In the genomic region with DNA sequence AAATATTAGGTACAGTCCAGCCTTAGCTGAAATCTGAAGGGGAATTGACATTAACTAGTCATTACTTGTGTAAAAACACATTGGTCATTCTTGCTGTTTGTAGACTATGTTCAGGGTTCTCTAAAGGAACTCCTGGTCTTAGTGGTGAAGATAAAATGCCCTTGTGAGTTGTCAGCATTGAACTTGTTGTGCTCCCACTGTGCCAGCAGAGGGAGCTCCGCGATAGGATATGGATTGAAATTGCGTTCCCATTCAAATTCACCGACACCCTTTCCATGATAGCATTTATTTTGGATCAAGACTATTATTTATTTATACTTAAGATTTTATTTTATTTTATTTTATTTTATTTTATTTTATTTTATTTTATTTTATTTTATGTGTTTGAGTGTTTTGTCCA, we compare ENCODE assay signal across 9 mouse cellular contexts. TPM values are rescaled to one million over a fixed set of nuclear protein-coding genes. Genes with fewer than 3 reads are reported as not detected.
A peak's percentile ranks its signal among the peaks of the same experiment; 100 is the strongest.
DNase-seq lines count a peak whose midpoint lies in the region; ATAC-seq and TF ChIP-seq lines count a peak whose summit lies in the region.
"Had no signal": no experiment of that assay in that cellular context is flagged by ENCODE, and none has a peak within 500 bp of the region (broad histone marks: within the 10 kb centered on the region; RNA-seq: fewer than 3 reads in every experiment).

No protein-coding gene starts in this region.

- no peaks in the 10 kb centered on the region for H3K4me1 ChIP-seq in heart, adult 2 months (ENCODE audit: control insufficient read depth, insufficient read depth, low read length)
- peaks cover 5% of the 10 kb centered on the region; the same call in 1 of the 2 replicates for H3K4me1 ChIP-seq in heart, embryonic 11.5 days (ENCODE audit: control insufficient read depth, insufficient read depth, low read length)
- 0 out of 2 replicates have a peak, but pooled peaks cover 2% of the 10 kb centered on the region for H3K4me1 ChIP-seq in embryonic facial prominence, embryonic 10.5 days
- H3K4me1 ChIP-seq in kidney, postnatal 0 days (replicated peaks; ENCODE audit: insufficient read depth, low read length), result no peaks in the 10 kb centered on the region
- peaks cover 6% of the 10 kb centered on the region; the same call in 1 of the 2 replicates for H3K4me1 ChIP-seq in lung, adult 2 months (ENCODE audit: control insufficient read depth, insufficient read depth, low read length)
- H3K4me1 ChIP-seq in small intestine, adult 2 months (ENCODE audit: control insufficient read depth, insufficient read depth, insufficient read length, low read length), result no peaks in the 10 kb centered on the region
- H3K4me1 ChIP-seq: liver, embryonic 15.5 days had no signal

- no peak; the same call in none of the 2 replicates for TF ChIP-seq CTCF in heart, adult 2 months (IDR thresholded peaks at IDR 0.05)
- peak; percentile 89 for TF ChIP-seq CTCF in kidney, postnatal 0 days (IDR thresholded peaks at IDR 0.05; ENCODE audit: low read depth)
- TF ChIP-seq CTCF in lung, adult 2 months (IDR thresholded peaks at IDR 0.05; ENCODE audit: insufficient read depth, low read length), result peak; percentile 88
- TF ChIP-seq CTCF in small intestine, adult 2 months (IDR thresholded peaks at IDR 0.05; ENCODE audit: extremely low read depth, insufficient read length, insufficient replicate concordance, low read depth, low read length), result peak; percentile 65; the same call in 1 of the 2 replicates

- no peak overlapping the region for H3K27ac ChIP-seq in heart, adult 2 months
- no peak overlapping the region for H3K27ac ChIP-seq in heart, embryonic 11.5 days (ENCODE audit: low read depth, low read length)
- no peak overlapping the region for H3K27ac ChIP-seq in embryonic facial prominence, embryonic 10.5 days (replicated peaks)
- H3K27ac ChIP-seq in kidney, postnatal 0 days, result no peak overlapping the region
- no peak overlapping the region for H3K27ac ChIP-seq in small intestine, adult 2 months (ENCODE audit: insufficient read depth, low read depth, low read length)
- H3K27ac ChIP-seq: liver, embryonic 15.5 days had no signal

- H3K79me2 ChIP-seq in heart, adult 2 months (replicated peaks; ENCODE audit: control insufficient read depth, insufficient read depth, low read length), result no peaks in the 10 kb centered on the region

- ATAC-seq in heart, embryonic 11.5 days (replicated peaks; ENCODE audit: insufficient number of reproducible peaks, low FRiP score, low TSS enrichment), result no peak
- ATAC-seq in CD4-positive, CD25-positive, alpha-beta regulatory T cell, adult 4 months, result peak; percentile 56
- ATAC-seq in kidney, postnatal 0 days (replicated peaks; ENCODE audit: low FRiP score, low read depth), result no peak

- H3K4me2 ChIP-seq in heart, embryonic 11.5 days, result no peak overlapping the region
- H3K4me2 ChIP-seq in kidney, postnatal 0 days (ENCODE audit: low read length), result no peak overlapping the region
- H3K4me2 ChIP-seq: liver, embryonic 15.5 days had no signal

- no peaks in the 10 kb centered on the region for H3K27me3 ChIP-seq in heart, adult 2 months (ENCODE audit: control insufficient read depth, insufficient read depth, low read length)
- H3K27me3 ChIP-seq in heart, embryonic 11.5 days (ENCODE audit: control insufficient read depth, insufficient read depth, low read length), result no peaks in the 10 kb centered on the region
- no peaks in the 10 kb centered on the region for H3K27me3 ChIP-seq in embryonic facial prominence, embryonic 10.5 days (replicated peaks; ENCODE audit: low read depth, poor library complexity, severe bottlenecking)
- H3K27me3 ChIP-seq in kidney, postnatal 0 days (ENCODE audit: insufficient read depth, low read length), result no peaks in the 10 kb centered on the region
- H3K27me3 ChIP-seq in small intestine, adult 2 months (ENCODE audit: control insufficient read depth, insufficient read depth, low read length), result no peaks in the 10 kb centered on the region
- H3K27me3 ChIP-seq: liver, embryonic 15.5 days had no signal

- intact Hi-C loops in heart, adult 2 months (cut with DNase I), result loop anchor here (1.0 to 10.0 kb wide), 3 partner anchors 241 to 304 kb away; a partner anchor contains a TSS

- no peak for TF ChIP-seq POLR2A in heart, adult 2 months (IDR thresholded peaks at IDR 0.05; ENCODE audit: insufficient read depth, low read depth, low read length)
- TF ChIP-seq POLR2A in lung, adult 2 months (IDR thresholded peaks at IDR 0.05; ENCODE audit: borderline replicate concordance, extremely low read depth, low read depth, low read length), result no peak
- TF ChIP-seq POLR2A in small intestine, adult 2 months (IDR thresholded peaks at IDR 0.05; ENCODE audit: low read depth, low read length), result no peak

- H3K9me3 ChIP-seq in heart, embryonic 11.5 days (replicated peaks; ENCODE audit: control insufficient read depth, low read length), result no peaks in the 10 kb centered on the region
- H3K9me3 ChIP-seq in embryonic facial prominence, embryonic 10.5 days, result no peaks in the 10 kb centered on the region
- H3K9me3 ChIP-seq in kidney, postnatal 0 days (replicated peaks; ENCODE audit: low read length), result no peaks in the 10 kb centered on the region
- H3K9me3 ChIP-seq: liver, embryonic 15.5 days had no signal

- TF ChIP-seq EP300 in heart, adult 2 months (IDR thresholded peaks at IDR 0.05; ENCODE audit: insufficient read depth, low read depth, low read length), result peak; percentile 66; the same call in 1 of the 2 replicates

- peak; percentile 41 to 72 for DNase-seq in heart, adult 2 months
- DNase-seq in adrenal gland, postnatal 36 days, result peak; percentile 57 to 73
- DNase-seq in embryonic facial prominence, embryonic 10.5 days (ENCODE audit: low spot score), result peak; percentile 54
- DNase-seq in kidney, postnatal 0 days (ENCODE audit: low spot score), result peak; percentile 79
- DNase-seq in lung, adult 2 months, result peak; percentile 55

- no peak overlapping the region for H3K4me3 ChIP-seq in heart, adult 2 months
- H3K4me3 ChIP-seq in heart, embryonic 11.5 days (ENCODE audit: low read depth, low read length), result no peak overlapping the region
- H3K4me3 ChIP-seq in embryonic facial prominence, embryonic 10.5 days, result no peak overlapping the region
- no peak overlapping the region for H3K4me3 ChIP-seq in kidney, postnatal 0 days (replicated peaks; ENCODE audit: low read depth, low read length)
- H3K4me3 ChIP-seq in lung, adult 2 months (replicated peaks; ENCODE audit: extremely low read depth, low read depth, low read length), result no peak overlapping the region
- H3K4me3 ChIP-seq in small intestine, adult 2 months (ENCODE audit: low read depth, low read length), result no peak overlapping the region
- H3K4me3 ChIP-seq: liver, embryonic 15.5 days had no signal

- no peak overlapping the region for H3K9ac ChIP-seq in heart, adult 2 months (ENCODE audit: low read depth, low read length)
- H3K9ac ChIP-seq in heart, embryonic 11.5 days (ENCODE audit: low read depth, low read length), result no peak overlapping the region
- no peak overlapping the region for H3K9ac ChIP-seq in kidney, postnatal 0 days (ENCODE audit: low read depth, low read length)
- H3K9ac ChIP-seq: liver, embryonic 15.5 days had no signal

- H3K36me3 ChIP-seq in heart, adult 2 months (ENCODE audit: control insufficient read depth, insufficient read depth, low read length), result peaks cover 2% of the 10 kb centered on the region; the same call in 1 of the 2 replicates
- H3K36me3 ChIP-seq in heart, embryonic 11.5 days (ENCODE audit: control insufficient read depth, insufficient read depth, low read length), result peaks cover 10% of the 10 kb centered on the region
- H3K36me3 ChIP-seq in embryonic facial prominence, embryonic 10.5 days (replicated peaks), result peaks cover 84% of the 10 kb centered on the region
- peaks cover 31% of the 10 kb centered on the region for H3K36me3 ChIP-seq in kidney, postnatal 0 days (ENCODE audit: insufficient read depth, low read length)
- H3K36me3 ChIP-seq in small intestine, adult 2 months (ENCODE audit: control insufficient read depth, insufficient read depth, low read length), result peaks cover 53% of the 10 kb centered on the region

- 21% methylated on average over 4 of the region's 4 CpGs for WGBS in heart, adult 2 months
- WGBS in heart, embryonic 11.5 days (ENCODE audit: insufficient replicate concordance), result 42% methylated on average over 4 of the region's 4 CpGs
- 38% methylated on average over 4 of the region's 4 CpGs for WGBS in embryonic facial prominence, embryonic 10.5 days
- 25% methylated on average over 4 of the region's 4 CpGs for WGBS in kidney, postnatal 0 days
- WGBS in lung, adult 2 months, result 24% methylated on average over 4 of the region's 4 CpGs
- 37% methylated on average over 4 of the region's 4 CpGs for WGBS in small intestine, adult 2 months

RNA-seq across cellular contexts. Expression of a gene that starts 32.5 kb away (rescaled TPM):
- total RNA-seq in heart, adult 2 months (2021), result 10 to 100 TPM; 18.5 to 22.9 TPM
- polyA plus RNA-seq in heart, adult 2 months (2012; rRNA removed), result 24.7 and 28.7 TPM in 2 replicates
- 56.7 and 59.1 TPM in 2 replicates for polyA plus RNA-seq in heart, embryonic 11.5 days (2014; fragmentation: Nextera tagmentation; extraction: Ambion mirVana)
- polyA plus RNA-seq in CD4-positive, CD25-positive, alpha-beta regulatory T cell, adult 4 months (2017; shearing (Covaris generic)), result 100 to 1,000 TPM; 132 to 139 TPM
- total RNA-seq in adrenal gland, postnatal 36 days (2021), result 10 to 100 TPM; 32.9 to 41.5 TPM
- 68.1 and 71.9 TPM in 2 replicates for polyA plus RNA-seq in embryonic facial prominence, embryonic 10.5 days (2016; fragmentation: Nextera tagmentation; extraction: Ambion mirVana)
- polyA plus RNA-seq in kidney, postnatal 0 days (2015; fragmentation: Nextera tagmentation; extraction: Ambion mirVana), result 42.3 and 49.8 TPM in 2 replicates
- 43.5 and 48.8 TPM in 2 replicates for polyA plus RNA-seq in lung, adult 2 months (2012; rRNA removed)
- polyA plus RNA-seq in small intestine, adult 2 months (2012; rRNA removed), result 20.0 and 39.4 TPM in 2 replicates

RNA-seq across cellular contexts. Expression of a gene that starts 33.4 kb away (rescaled TPM):
- total RNA-seq in heart, adult 2 months (2021), result 10 to 100 TPM; 14.3 to 14.7 TPM
- polyA plus RNA-seq in heart, adult 2 months (2012; rRNA removed), result 6.4 and 10.7 TPM in 2 replicates
- polyA plus RNA-seq in heart, embryonic 11.5 days (2014; fragmentation: Nextera tagmentation; extraction: Ambion mirVana), result 20.8 and 21.4 TPM in 2 replicates
- polyA plus RNA-seq in CD4-positive, CD25-positive, alpha-beta regulatory T cell, adult 4 months (2017; shearing (Covaris generic)), result 100 to 1,000 TPM; 158 to 175 TPM
- 10 to 100 TPM; 27.5 to 32.4 TPM for total RNA-seq in adrenal gland, postnatal 36 days (2021)
- polyA plus RNA-seq in embryonic facial prominence, embryonic 10.5 days (2016; fragmentation: Nextera tagmentation; extraction: Ambion mirVana), result 33.1 and 34.8 TPM in 2 replicates
- polyA plus RNA-seq in kidney, postnatal 0 days (2015; fragmentation: Nextera tagmentation; extraction: Ambion mirVana), result 15.2 and 17.1 TPM in 2 replicates
- polyA plus RNA-seq in lung, adult 2 months (2012; rRNA removed), result 22.0 and 31.3 TPM in 2 replicates
- polyA plus RNA-seq in small intestine, adult 2 months (2012; rRNA removed), result 4.9 and 10.8 TPM in 2 replicates
